Mouse (Mus musculus) neural tube, embryonic 11.5 days (tissue): ENCODE data around the gene Ptprf. TPM values are rescaled to one million over a fixed set of nuclear protein-coding genes. Genes with fewer than 3 reads are reported as not detected.
A peak's percentile ranks its signal among the peaks of the same experiment; 100 is the strongest.

Experiments used
- ATAC-seq: fragments of 200-750 bp; cut with Nextera tagmentation; 2 replicates; pipeline ENCODE4 v1.8.0; 2017; ENCODE audit warnings: moderate number of reproducible peaks, mild to moderate bottlenecking, moderate TSS enrichment, moderate library complexity; ENCODE audit not compliant: insufficient read depth, low FRiP score, low TSS enrichment
- DNase-seq: peaks from one replicate; pipeline ENCODE4 v3.0.0-alpha.2; 2015; ENCODE audit warnings: low spot score
- H3K27ac ChIP-seq: fragments of 300-500 bp; sonication (generic); 2 replicates; pipeline ENCODE4 v1.5.1; 2014; ENCODE audit warnings: low read depth, mild to moderate bottlenecking, low read length
- H3K27me3 ChIP-seq: fragments of 300-500 bp; sonication (generic); 2 replicates; pipeline ENCODE4 v1.6.1; 2014; ENCODE audit warnings: mild to moderate bottlenecking, low read length, mixed read lengths; ENCODE audit not compliant: control insufficient read depth, insufficient read depth
- H3K36me3 ChIP-seq: fragments of 300-500 bp; sonication (generic); 2 replicates; pipeline ENCODE4 v1.6.1; 2014; ENCODE audit warnings: mild to moderate bottlenecking, low read length, moderate library complexity, mixed read lengths; ENCODE audit not compliant: control insufficient read depth, insufficient read depth
- H3K4me1 ChIP-seq: fragments of 300-500 bp; sonication (generic); 2 replicates; pipeline ENCODE4 v1.6.1; 2014; ENCODE audit warnings: low read length, mixed read lengths; ENCODE audit not compliant: control insufficient read depth, insufficient read depth
- H3K4me2 ChIP-seq: fragments of 300-500 bp; sonication (generic); 2 replicates; pipeline ENCODE4 v1.6.1; 2014; ENCODE audit warnings: low read depth, mild to moderate bottlenecking, moderate library complexity
- H3K4me3 ChIP-seq: fragments of 300-500 bp; sonication (generic); 2 replicates; pipeline ENCODE4 v1.5.1; 2014; ENCODE audit warnings: low read depth, low read length
- H3K9ac ChIP-seq: fragments of 300-500 bp; sonication (generic); 2 replicates; pipeline ENCODE4 v1.6.1; 2014; ENCODE audit warnings: mild to moderate bottlenecking, low read length
- H3K9me3 ChIP-seq: fragments of 300-500 bp; sonication (generic); 2 replicates; pipeline ENCODE4 v1.6.1; 2016; ENCODE audit warnings: low read length; ENCODE audit not compliant: control insufficient read depth
- WGBS: fragments of 180-500 bp; shearing (Covaris S2); extraction: QIAGEN DNeasy Blood & Tissue Kit; methylation state at CpG from one replicate; pipeline ENCODE4 v1.1.7; 2014; 5-methylcytosine and 5-hydroxymethylcytosine counted together
- polyA plus RNA-seq: library from polyadenylated mRNA; unstranded; fragments of >200 nt; fragmentation: Nextera tagmentation; extraction: Ambion mirVana; gene quantifications from 2 replicates; pipeline ENCODE4 v1.2.1, GENCODE M21; 2014

Ptprf gene
- polyA plus RNA-seq, 1 experiment from 2014 or later = 80.1 TPM

- no peak for ATAC-seq
- no peak overlapping the region for H3K4me3 ChIP-seq
- H3K9me3 ChIP-seq = no peaks in the 10 kb centered on the region
- H3K4me1 ChIP-seq = no peaks in the 10 kb centered on the region
- WGBS = 95% methylated on average over 6 of the region's 6 CpGs
- no peak overlapping the region for H3K27ac ChIP-seq
- no peak for DNase-seq
- H3K9ac ChIP-seq = no peak overlapping the region
- H3K4me2 ChIP-seq = no peak overlapping the region
- peaks cover 28% of the 10 kb centered on the region for H3K36me3 ChIP-seq
- H3K27me3 ChIP-seq = no peaks in the 10 kb centered on the region
Observed at GRCm38 (mm10) chr4:118219487-118219886, 71.7 kb downstream of the Ptprf start.

GRCm38 (mm10) chr4:118218521-118218920 lies 72.7 kb downstream of the Ptprf start:
- no peak overlapping the region for H3K27ac ChIP-seq
- no peak overlapping the region for H3K4me2 ChIP-seq
- ATAC-seq (no peak), DNase-seq (no peak)
- 92% methylated on average over 5 of the region's 5 CpGs for WGBS
- H3K9me3 ChIP-seq = no peaks in the 10 kb centered on the region
- H3K9ac ChIP-seq = no peak overlapping the region
- no peak overlapping the region for H3K4me3 ChIP-seq
- H3K27me3 ChIP-seq = no peaks in the 10 kb centered on the region
- no peaks in the 10 kb centered on the region for H3K4me1 ChIP-seq
- peaks cover 27% of the 10 kb centered on the region for H3K36me3 ChIP-seq

- 84% methylated on average over 17 of the region's 17 CpGs for WGBS
- Histone ChIP-seq H3K4me2 (no peak overlapping the region), H3K9ac (no peak overlapping the region), H3K9me3 (no peaks in the 10 kb centered on the region), H3K27ac (no peak overlapping the region), H3K4me1 (no peaks in the 10 kb centered on the region), H3K4me3 (no peak overlapping the region), H3K36me3 (peaks cover 20% of the 10 kb centered on the region), H3K27me3 (no peaks in the 10 kb centered on the region)
- DNase-seq = peak; percentile 56
- ATAC-seq = peak; percentile 39
Observed at GRCm38 (mm10) chr4:118216726-118217595, 74.2 kb downstream of the Ptprf start.

GRCm38 (mm10) chr4:118214891-118215290 lies 76.3 kb downstream of the Ptprf start:
- H3K4me1 ChIP-seq = no peaks in the 10 kb centered on the region
- H3K27ac ChIP-seq = no peak overlapping the region
- no peak overlapping the region for H3K4me2 ChIP-seq
- no peak for ATAC-seq
- no peaks in the 10 kb centered on the region for H3K27me3 ChIP-seq
- DNase-seq = peak; percentile 7
- no peak overlapping the region for H3K9ac ChIP-seq
- peaks cover 26% of the 10 kb centered on the region for H3K36me3 ChIP-seq
- no peak overlapping the region for H3K4me3 ChIP-seq
- H3K9me3 ChIP-seq = no peaks in the 10 kb centered on the region
- WGBS = 100% methylated on average over 1 of the region's 1 CpGs

DNA sequence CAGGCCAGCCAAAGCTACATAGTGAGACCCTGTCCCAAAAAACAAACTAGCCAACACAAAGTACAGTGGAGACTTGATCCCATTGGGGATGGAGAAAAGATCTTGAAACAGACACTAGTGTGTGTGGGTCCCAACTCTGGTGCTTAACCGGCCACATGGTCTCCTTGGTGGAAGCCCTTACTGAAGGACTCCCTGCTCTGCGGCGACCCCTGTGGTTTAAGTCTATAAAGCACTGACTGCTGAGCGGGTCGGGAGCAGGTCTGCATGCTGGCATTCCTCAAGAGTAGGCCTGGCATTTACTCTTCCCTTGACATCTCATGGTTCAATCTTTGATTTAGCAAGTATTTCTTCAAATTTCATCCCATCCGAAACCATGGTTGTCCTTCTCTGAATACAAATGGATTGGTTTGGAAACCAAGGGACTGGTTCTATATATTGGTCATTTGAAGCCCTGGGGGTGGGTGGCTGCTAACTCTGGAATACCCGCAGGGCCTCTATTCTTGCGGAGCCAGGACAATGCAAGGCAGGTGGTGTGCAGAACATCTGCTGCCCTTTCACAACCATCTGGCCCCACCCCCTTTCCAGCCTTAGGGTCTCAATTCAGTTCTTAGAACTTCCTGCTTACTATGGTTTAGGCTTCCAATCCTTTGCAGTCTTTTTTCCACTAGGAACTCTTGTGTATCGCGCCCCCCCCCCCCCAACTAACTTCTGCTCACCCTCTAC lies 84.1 kb downstream of the Ptprf start:
- ATAC-seq = 0 out of 2 replicates have a peak, but pooled peaks have one; percentile 42
- H3K4me2 ChIP-seq = no peak overlapping the region
- H3K4me1 ChIP-seq = 0 out of 2 replicates have a peak, but pooled peaks cover 2% of the 10 kb centered on the region
- no peak overlapping the region for H3K9ac ChIP-seq
- H3K4me3 ChIP-seq = no peak overlapping the region
- peaks cover 24% of the 10 kb centered on the region for H3K36me3 ChIP-seq
- no peaks in the 10 kb centered on the region for H3K27me3 ChIP-seq
- WGBS = 50% methylated on average over 10 of the region's 10 CpGs
- no peaks in the 10 kb centered on the region for H3K9me3 ChIP-seq
- no peak overlapping the region for H3K27ac ChIP-seq
- DNase-seq = peak; percentile 30

- Histone ChIP-seq H3K9me3 (no peaks in the 10 kb centered on the region), H3K4me1 (0 out of 2 replicates have a peak, but pooled peaks cover 2% of the 10 kb centered on the region), H3K27ac (no peak overlapping the region), H3K36me3 (peaks cover 15% of the 10 kb centered on the region), H3K4me2 (no peak overlapping the region), H3K27me3 (no peaks in the 10 kb centered on the region), H3K9ac (no peak overlapping the region), H3K4me3 (no peak overlapping the region)
- DNase-seq (no peak), ATAC-seq (no peak)
- WGBS = 83% methylated on average over 2 of the region's 2 CpGs
Observed at GRCm38 (mm10) chr4:118205906-118206305, 85.3 kb downstream of the Ptprf start.

DNA sequence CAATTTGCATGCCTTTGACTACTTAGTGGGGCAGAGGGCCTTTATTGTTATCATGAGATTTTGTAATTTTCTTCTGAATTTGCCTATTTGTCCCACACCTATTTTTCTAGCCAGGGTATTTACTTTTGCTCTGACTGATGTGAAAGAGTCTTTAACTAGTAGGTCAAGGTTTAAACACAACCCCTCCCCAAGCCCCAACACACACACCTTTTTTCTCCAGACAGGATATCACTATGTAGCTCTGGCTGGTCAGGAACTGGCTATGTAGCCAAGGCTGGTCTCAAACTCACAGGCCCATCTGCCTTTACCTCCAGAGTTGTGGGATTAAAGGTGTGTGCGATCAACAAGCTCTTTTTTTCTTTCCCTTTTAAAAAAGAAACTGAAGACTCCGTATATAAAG lies 92.1 kb downstream of the Ptprf start:
- WGBS = 88% methylated on average over 2 of the region's 2 CpGs
- H3K4me3 ChIP-seq = no peak overlapping the region
- H3K4me2 ChIP-seq = no peak overlapping the region
- no peaks in the 10 kb centered on the region for H3K9me3 ChIP-seq
- no peak overlapping the region for H3K27ac ChIP-seq
- ATAC-seq = no peak
- no peaks in the 10 kb centered on the region for H3K27me3 ChIP-seq
- H3K4me1 ChIP-seq = no peaks in the 10 kb centered on the region
- DNase-seq = no peak
- H3K9ac ChIP-seq = no peak overlapping the region
- no peaks in the 10 kb centered on the region for H3K36me3 ChIP-seq

DNA sequence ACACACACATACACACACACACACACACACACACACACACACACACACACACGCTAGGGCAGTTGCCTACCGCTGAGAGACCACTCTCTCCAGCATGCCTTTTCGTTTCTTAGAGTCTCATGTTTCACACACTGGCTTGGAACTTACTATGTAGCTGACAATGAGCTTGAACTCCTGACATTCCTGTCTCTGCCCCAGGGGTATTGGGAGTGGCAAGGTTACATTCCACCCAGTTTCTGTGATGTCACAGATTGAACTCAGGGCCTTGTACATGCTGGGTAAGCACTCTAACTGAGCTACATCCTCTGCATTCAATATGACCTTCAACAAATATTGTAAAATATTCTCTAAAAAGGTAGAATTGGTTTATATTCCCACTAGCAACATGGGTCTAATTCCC lies 92.6 kb downstream of the Ptprf start:
- no peak overlapping the region for H3K4me3 ChIP-seq
- no peaks in the 10 kb centered on the region for H3K27me3 ChIP-seq
- H3K27ac ChIP-seq = no peak overlapping the region
- H3K4me2 ChIP-seq = no peak overlapping the region
- H3K9me3 ChIP-seq = no peaks in the 10 kb centered on the region
- no peak for ATAC-seq
- H3K4me1 ChIP-seq = no peaks in the 10 kb centered on the region
- H3K9ac ChIP-seq = no peak overlapping the region
- peak; percentile 5 for DNase-seq
- no peaks in the 10 kb centered on the region for H3K36me3 ChIP-seq
- WGBS = 71% methylated on average over 3 of the region's 3 CpGs
